Mouse (Mus musculus) liver, postnatal 0 days (tissue): Measurements from ENCODE around the gene Gm45140.

ENCODE experiments used
- CTCF ChIP-seq: sonication (generic); IDR thresholded peaks from 2 replicates; pipeline ENCODE4 v1.5.1; 2016; ENCODE audit warnings: antibody characterized with exemption, low read depth
- EP300 ChIP-seq: IDR thresholded peaks from 2 replicates; pipeline ENCODE4 v1.6.1; 2016; ENCODE audit warnings: antibody characterized with exemption, low read depth, mild to moderate bottlenecking

GRCm38 (mm10) chr6:87796251-87796880, 39.2 kb downstream of the Gm45140 start:
- TF ChIP-seq CTCF (no peak), EP300 (no peak)
